In the genomic region with DNA sequence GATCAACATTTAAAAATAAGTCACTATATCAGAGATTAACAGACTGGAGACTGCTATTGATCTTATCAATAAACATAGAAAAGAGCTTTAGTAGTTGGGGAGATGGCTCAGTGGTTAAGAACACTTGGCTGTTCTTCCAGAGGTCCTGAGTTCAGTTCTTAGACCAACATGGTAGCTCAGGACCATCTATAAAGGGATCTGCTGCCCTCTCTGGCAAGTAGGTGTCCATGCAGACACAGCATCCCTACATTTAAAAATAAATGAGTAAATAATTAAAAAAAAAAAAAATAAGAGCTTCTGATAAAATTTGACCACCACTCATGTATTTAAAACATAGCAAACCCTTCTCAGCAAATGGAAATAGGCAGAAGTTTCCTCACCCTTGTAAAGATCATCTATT, we compare ENCODE assay signal across 21 mouse cellular contexts.
"Had no signal": no experiment of that assay in that cellular context is flagged by ENCODE, and none has a peak within 500 bp of the region (broad histone marks: within the 10 kb centered on the region; RNA-seq: fewer than 3 reads in every experiment).

No protein-coding gene starts in this region.

- H3K27me3 ChIP-seq: limb, embryonic 12.5 days; limb, embryonic 15.5 days; midbrain, embryonic 13.5 days; neural tube, embryonic 12.5 days; neural tube, embryonic 15.5 days had no signal

- H3K9ac ChIP-seq: limb, embryonic 12.5 days; limb, embryonic 15.5 days; midbrain, embryonic 13.5 days; neural tube, embryonic 12.5 days; neural tube, embryonic 15.5 days had no signal

- H3K27ac ChIP-seq: kidney, postnatal 0 days; limb, embryonic 12.5 days; limb, embryonic 15.5 days; midbrain, embryonic 10.5 days; midbrain, embryonic 13.5 days; neural tube, embryonic 12.5 days; neural tube, embryonic 15.5 days; stomach, postnatal 0 days had no signal

- H3K4me3 ChIP-seq: limb, embryonic 12.5 days; limb, embryonic 15.5 days; midbrain, embryonic 10.5 days; midbrain, embryonic 13.5 days; neural tube, embryonic 12.5 days; neural tube, embryonic 15.5 days had no signal

- H3K4me1 ChIP-seq: limb, embryonic 12.5 days; limb, embryonic 15.5 days; midbrain, embryonic 10.5 days; midbrain, embryonic 13.5 days; neural tube, embryonic 12.5 days; neural tube, embryonic 15.5 days had no signal

- H3K9me3 ChIP-seq: limb, embryonic 12.5 days; limb, embryonic 15.5 days; midbrain, embryonic 10.5 days; midbrain, embryonic 13.5 days; neural tube, embryonic 12.5 days; neural tube, embryonic 15.5 days had no signal

- ATAC-seq: intestine, embryonic 16.5 days; midbrain, embryonic 13.5 days had no signal

- H3K4me2 ChIP-seq: limb, embryonic 12.5 days; limb, embryonic 15.5 days; liver, embryonic 11.5 days; midbrain, embryonic 13.5 days; neural tube, embryonic 12.5 days; neural tube, embryonic 15.5 days had no signal

- DNase-seq: kidney, adult 2 months; kidney, postnatal 25 days; left cerebral cortex, postnatal 4 days; lung, adult 2 months; lung, postnatal 14 days; lung, postnatal 4 days; retina, postnatal 1 day; right cerebral cortex, postnatal 4 days; thymus, adult 2 months; thymus, postnatal 14 days; thymus, postnatal 4 days had no signal
